Mouse (Mus musculus): ENCODE measurements around the gene Ikzf2.

DNA sequence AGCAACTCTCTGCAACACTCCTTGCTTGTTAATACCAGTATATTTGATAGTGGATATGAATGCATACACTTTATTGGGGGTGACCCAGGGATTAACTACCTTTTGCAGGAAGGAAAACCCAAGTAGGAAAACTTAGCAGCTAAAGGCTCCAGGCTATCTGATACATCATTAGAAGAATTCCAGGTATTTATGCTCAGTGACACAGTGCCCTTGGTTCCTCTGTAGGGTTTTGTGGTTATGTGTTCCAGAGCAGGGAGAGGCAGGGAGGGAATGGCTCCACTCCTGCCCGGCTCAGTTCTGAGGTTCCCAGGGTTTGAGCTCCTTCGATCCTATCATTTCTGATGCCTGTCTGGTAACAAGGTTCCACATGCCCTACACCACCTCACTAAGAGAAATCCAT, 165.4 kb downstream of the Ikzf2 start:
- no peak for TF ChIP-seq CTCF (IDR thresholded peaks at IDR 0.05; ENCODE audit: extremely low read depth, insufficient read length, insufficient replicate concordance, low read depth, low read length)
- TF ChIP-seq POLR2A (IDR thresholded peaks at IDR 0.05; ENCODE audit: low read depth, low read length), result no peak

Data from small intestine, adult 2 months (tissue).